Mouse (Mus musculus) heart, postnatal 4 days (tissue): ENCODE data around the gene Tmcc3. TPM values are rescaled to one million over a fixed set of nuclear protein-coding genes. Genes with fewer than 3 reads are reported as not detected.

ENCODE experiments used
- DNase-seq: peaks from one replicate; pipeline ENCODE4 v3.0.0; 2021
- total RNA-seq, 2 experiments: library from RNA; stranded (reverse); gene quantifications; 2 replicates each; pipeline ENCODE4 v1.2.3; 2021

Gene Tmcc3
- total RNA-seq, 2 experiments from 2014 or later: 23.8 to 25.0 TPM

DNA sequence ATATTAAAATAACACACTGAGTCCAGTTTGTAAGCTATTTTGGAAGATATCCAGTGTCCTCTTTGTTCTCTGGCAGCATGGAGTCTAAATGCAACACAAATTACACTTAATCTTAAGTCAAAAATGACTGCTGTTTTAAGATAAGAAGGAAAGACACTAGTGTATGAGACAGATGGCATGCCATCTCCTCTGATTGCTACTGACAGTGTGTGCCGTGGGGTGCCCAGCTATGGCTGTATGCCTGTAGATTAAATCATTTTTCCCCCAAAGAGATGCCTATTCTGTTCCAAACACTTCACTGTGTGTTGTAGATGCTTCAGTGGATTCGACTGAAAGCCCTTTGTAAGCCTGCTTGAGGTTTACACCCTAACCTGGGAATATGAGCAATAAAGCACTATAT lies 59.5 kb downstream of the Tmcc3 start:
- DNase-seq: no peak

DNA sequence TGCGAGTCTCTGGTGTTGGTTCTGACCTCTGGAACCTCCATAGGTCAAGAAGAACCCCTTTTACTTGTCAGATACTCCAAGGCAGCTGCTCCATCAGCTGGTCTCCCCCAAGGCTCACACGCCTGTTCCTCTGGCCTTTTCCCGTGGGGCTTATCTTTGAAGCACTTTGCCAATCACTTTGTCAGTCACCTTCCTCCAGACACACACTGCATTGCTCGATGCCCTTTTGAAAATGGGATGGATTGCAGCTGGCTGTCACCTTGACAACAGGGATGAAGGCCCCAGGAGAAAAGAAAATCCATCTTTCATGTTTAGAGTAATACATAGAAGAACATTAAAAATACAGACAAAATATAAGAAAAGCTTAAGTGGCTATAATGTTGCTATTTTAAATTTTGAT lies 65.2 kb downstream of the Tmcc3 start:
- no peak for DNase-seq

DNA sequence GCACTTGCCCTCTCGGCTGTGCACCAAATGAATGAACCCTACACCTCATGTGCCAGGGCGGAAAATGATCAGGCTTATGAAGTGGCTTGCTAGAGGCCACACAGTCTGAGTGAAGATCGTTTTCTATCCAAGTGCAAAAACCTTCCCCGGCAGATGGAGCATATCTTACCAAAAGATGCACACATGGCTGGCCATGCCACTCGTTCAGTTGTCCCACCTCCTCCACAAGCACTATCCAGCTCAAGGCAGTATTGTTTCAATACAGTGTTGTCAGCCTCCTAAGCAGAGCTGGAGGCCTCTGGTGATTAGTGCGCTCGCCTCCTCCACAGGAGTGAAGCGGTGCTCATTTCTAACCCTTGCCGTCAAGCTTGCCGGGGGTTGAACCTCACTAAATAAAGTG lies 66.1 kb downstream of the Tmcc3 start:
- DNase-seq: no peak

DNA sequence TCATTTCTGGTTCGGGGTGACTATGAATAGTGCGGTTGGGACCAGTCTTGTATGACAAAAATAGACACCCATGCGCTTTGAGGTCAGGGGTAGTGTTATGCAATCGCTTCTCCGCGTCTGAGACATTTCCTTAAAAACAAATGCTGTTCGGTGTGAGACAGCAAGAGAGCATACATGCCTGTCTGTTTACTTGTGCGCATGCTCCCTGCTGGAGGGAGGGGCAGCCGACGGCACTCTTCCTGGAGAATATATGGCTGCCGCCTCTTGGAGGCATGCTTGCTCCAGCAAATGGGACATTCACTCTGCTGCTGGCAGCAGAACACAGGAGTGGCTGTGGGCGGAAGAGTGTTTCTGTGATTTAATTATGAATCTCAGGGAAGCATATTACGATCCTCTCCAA lies 66.6 kb downstream of the Tmcc3 start:
- DNase-seq: peak; percentile 77

DNA sequence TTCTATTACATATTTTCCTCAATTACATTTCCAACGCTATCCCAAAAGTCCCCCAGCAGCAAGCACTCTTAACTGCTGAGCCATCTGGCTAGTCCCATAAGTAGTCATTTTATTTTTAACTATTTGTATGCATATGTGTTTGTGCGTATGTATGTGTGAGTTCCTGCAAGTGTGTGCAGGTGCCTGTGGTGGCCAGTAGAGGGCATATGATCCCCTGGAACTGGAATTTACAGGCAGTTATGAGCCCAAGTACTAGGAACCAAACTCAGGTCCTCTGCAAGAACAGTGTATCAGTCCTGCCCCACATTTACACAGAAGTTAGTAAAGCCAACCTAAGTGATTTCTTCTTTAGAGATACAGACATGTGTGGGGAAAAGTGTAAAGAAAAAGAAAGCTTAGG lies 68.3 kb downstream of the Tmcc3 start:
- no peak for DNase-seq

DNA sequence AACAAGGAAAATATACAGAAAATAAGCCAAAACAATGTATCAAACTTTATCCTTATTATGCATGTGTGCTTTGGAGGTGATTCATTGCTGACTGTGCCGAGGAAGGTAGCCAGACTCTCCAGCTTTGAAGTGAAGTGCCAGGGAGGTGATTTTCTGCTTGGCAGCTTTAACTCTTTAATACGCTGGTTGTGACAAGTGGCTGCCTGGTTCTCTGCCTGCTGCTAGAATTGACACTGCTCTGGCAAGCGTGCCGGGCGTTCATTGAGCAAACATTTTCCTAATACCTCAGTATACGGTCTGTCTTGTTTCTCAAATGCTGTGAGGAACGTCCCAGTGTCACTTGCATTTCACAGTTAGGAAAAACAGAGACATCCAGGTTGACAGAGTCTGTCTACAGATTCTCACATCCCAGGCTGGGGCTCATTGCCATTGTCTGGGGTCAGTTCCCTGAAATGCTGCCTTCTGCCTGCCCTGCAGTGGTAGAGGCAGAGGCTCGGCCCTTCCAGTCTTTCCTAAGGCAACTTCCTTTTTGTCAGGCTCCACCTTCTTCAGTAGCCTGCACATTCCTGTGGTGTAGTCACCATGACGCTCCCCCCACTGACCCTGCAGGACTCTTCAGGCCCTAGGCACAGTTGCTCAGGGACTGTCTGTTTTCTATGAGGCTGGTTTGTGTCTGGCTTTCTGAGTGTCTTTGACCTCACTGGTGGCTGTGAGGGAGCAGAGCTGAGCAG lies 69.1 kb downstream of the Tmcc3 start:
- no peak for DNase-seq

DNA sequence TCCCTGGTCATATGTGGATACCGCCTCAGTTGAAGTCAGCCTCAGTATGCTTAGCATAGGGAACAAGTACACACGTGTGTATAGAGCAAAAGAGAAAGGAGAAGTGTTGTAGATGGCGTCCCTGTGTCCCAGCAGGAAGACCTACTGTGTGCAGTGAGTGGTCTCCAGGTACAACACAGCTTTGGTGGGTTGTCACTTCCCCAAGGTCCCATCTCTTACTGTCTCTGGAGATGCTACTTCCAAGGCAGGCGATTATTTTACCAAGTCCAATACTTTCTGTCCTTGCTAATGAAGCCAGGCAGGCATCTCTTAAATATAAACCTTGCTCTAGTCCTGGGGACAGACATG lies 69.6 kb downstream of the Tmcc3 start:
- no peak for DNase-seq

DNA sequence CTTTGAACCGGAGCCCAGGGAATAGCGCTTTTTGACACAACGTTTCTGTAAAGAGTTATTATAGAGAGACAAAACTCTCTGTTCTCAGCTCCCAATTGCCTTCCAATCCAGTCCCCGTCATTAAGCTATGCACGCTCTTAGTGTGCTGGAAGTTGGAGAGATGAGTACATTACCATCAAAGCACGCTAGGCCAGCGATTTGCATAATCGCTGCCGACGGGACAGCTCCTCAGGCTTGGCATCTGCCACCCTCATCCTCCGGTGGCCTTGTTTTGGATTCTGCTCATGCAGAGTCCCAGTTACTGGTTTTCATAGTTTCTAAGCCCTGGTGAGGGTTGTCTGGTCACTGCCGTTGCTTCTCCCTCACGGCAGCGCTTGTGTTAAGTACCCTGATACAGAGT lies 70.9 kb downstream of the Tmcc3 start:
- DNase-seq: no peak

DNA sequence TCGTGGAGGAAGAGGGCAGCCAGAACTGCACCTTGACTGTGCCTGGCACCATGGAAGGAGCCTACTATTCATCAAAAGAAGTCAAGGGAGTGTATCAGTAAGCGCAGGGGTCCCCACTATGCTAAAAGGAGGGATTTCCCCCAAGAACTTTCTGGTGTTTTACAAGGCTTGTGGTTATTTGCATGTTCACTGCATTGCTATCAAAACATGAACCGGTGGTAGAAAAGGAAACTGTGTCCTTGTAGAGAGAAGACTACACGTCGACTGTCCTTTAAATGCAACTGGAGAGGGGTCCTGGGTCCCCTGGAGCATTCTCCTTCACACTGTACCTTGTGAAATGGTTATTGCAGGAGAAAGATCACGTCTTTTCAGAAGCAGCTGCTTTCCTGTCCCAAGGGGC lies 71.8 kb downstream of the Tmcc3 start:
- no peak for DNase-seq

DNA sequence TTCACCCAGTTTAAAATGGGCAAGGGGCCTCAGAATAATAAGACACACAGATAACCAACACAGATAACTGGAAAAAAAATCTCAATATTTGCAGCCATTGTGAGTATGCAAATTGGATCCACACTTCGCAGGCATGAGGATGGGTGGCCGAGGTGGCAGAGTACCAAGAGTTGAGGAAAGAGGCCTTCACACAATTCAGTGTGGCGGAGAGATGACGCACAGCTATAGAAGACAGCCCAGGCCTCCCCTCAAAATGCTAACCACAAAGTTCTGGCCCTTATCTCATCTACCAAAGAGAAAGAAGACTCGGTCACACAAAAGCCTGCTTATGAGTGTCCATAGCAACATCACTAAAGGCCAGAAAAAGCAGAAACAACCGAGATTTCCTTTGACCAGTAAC lies 77.5 kb downstream of the Tmcc3 start:
- DNase-seq: no peak

DNA sequence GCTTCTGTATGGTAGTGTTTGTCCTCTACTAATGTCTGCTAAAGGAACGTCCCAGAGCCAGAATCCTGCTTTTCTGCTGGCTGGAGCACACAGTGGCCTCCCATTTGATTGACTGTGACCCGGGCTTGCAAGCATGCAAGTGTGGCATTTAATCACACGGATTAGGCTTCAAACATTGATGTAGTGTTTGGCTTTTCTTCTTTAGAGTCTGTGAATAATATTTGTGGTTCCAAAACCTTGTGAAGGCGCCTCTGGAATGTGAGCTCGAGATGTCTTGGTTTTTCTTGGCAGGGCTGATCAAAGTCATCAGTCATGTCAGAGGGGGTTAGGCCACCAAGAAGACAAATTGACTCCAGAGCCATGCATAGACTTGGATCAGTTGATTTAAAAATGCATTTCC lies 79.3 kb downstream of the Tmcc3 start:
- no peak for DNase-seq

DNA sequence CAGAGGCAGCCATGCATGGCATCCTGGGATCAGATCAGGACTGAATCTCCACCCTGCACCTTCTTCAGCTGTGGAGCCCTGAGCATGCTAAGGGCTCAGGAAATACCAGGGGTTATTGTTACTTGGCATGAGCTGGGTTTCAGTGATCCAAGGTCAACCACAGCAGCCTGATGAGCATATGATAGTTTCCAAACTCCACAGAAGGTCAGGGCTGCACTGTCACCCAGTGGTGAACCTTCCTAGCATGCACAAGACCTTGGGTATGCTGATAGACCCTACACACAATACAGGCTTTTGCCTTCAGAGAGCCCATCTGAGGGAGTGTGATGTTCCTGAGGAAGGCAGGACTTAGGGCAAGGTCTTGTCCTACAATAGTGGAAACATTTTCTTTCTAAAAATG lies 82.5 kb downstream of the Tmcc3 start:
- no peak for DNase-seq

DNA sequence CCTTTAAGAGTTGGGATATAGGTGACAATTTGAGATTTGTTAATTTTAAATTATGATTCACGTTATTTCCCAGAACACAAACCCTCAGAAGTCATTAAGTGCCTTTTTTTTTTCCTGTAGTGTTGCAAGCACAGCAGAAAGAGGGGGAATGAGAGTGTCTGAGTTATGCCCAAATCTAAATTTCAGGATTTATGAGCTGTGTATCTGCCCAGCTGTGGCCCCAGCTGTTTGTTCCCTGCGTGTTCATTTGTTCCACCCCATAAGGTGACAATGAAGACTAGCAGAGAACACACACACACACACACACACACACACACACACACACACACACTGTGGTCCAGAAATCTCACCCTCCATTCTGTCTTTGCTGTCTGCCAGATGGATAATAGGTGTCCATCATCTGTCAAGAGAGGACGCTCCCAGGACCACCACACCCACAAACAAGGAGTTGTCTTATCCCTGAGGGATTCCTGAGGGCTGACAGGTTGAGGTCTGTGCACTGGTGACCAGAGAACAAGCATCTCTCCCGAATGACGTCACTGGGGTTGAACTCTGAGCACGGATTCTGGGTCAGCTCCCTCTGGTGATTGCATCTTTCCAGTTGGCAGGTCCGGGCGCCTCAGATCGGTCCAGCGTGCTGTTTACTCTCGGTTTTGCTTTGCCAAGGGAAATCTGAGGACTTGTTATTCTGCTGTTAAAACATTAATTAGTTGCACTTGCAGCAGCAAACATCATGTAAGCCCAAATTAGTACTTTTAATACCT lies 86.3 kb downstream of the Tmcc3 start:
- no peak for DNase-seq

DNA sequence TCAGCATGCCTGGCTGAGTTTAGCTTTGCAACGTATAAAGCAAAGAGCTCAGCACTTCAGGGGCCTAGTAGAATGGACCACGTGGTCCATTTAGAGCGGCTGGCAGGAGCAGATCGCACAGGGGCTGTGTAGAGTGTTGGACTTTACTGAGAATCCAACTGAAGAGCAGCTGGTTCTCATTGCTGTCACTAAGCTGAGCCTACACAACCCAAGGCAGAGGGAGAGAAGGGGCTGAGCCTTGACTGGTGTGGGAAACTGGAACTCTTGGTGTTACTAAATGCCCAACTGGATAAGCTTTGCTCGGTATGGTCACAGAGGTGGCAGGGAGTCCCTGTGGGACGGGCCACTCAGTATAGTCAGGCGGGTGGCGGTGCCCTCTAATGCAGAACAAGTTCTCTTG lies 89.1 kb downstream of the Tmcc3 start:
- DNase-seq: no peak

DNA sequence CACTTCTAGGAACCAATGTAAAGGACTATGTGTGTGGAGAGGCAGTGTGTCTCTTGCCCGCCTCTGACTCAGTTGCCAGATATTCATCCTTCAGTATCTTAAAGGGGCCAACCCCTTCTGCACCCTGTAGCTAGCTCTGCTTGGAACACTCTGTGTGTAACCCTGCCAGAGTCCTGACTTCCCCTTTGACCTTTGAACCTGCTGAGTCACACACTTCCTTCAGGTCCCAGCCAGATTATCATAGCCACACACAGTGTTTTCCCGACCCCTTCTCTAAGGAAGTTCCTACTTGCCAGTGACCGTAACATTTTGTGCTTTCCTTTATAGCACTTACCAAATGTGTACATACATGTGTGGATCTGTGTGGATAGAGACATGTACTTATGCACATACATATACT lies 93.7 kb downstream of the Tmcc3 start:
- DNase-seq: no peak

DNA sequence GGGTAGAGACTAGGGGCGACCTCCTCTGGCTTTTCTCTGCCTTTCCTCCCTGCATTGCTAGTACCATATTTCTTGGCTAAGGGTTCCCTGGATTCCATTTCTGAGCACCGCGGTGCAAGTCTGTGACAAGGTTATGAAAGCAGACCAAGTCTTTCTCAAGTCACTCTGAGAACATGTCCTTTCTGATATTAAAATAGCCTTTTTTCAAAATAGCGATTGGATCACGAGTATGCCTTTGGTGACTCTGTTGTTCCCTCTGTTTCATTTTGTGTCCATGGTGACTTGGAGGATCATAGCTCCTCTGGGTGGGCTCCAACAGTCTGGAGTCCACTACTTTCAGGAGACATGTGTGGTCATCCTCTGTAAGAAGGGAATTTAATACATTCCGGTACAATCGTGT lies 95.1 kb downstream of the Tmcc3 start:
- DNase-seq: no peak

DNA sequence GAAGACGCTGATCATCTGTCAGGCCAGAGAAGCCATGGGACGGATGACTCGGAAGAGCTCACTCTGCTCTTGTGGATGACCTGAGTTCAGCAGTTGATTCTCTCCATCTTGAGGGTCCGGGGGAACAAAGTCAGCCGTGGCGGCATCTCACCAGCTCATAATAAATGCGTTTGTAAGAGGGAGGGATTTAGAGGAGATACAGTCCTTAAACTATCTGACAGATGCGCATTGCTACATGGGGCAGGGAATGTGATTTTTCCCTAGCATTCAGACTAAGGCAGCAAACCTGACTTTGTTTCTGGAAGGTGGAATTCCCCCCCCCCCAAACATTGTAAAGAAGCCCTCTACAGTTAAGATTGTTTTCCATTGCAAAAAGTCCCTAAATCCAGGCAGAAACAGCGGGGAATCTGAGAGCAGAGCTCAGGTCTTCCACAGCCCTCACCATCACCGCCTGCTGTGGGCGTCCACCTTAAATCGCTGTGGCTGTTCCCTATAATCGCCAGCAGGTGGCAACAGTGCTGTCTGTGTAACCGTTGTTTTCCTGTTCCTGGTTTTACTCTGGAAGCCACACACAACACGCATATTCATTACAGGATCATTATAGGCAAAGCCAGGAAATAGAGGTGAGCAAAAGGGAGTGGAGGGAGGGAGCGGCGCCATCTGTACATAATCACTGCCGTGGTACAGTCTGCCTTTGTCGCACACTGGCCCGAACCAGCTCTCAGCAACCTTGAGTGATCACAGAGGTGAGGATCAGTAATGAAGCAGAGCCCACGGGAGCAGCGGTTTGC lies 96.8 kb downstream of the Tmcc3 start:
- peak; percentile 81 for DNase-seq

DNA sequence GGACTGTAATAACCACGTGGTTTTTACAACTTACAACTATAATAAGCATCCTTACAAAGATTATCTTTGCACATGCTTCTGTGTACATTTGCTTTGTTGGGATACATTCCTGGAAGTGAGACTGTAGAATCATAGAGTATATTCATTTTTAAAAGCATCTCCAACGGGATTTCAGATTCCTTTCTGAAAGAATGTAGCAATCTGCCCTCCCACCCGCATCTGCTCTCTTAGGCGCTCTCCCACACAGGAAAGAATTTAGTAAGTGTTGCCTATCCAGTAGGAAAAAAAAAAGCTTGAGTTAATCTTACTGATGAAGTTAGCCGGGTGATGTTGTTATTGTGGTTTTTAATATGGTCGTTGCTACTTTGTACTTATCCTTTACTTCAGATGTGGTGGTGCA lies 97.9 kb downstream of the Tmcc3 start:
- DNase-seq: no peak

DNA sequence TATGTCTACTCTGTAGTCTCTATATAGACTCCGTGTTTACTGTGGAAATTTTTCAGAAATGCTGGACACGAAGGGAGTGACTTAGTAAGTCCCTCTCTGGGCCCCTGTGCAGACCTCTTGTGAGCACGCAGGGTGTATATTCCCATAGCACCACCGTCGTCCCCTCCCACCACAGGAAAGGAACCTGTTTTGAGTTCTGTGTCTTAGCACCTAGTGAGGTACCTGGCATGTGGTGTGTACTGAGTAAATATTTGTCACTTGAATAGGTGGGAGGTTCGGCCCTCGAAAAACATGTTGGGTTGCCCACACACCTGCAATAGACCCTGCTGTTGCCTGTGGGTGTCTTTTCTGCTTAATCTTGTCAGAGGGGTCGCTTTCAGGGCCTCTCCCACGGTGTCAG lies 99.8 kb downstream of the Tmcc3 start:
- no peak for DNase-seq

DNA sequence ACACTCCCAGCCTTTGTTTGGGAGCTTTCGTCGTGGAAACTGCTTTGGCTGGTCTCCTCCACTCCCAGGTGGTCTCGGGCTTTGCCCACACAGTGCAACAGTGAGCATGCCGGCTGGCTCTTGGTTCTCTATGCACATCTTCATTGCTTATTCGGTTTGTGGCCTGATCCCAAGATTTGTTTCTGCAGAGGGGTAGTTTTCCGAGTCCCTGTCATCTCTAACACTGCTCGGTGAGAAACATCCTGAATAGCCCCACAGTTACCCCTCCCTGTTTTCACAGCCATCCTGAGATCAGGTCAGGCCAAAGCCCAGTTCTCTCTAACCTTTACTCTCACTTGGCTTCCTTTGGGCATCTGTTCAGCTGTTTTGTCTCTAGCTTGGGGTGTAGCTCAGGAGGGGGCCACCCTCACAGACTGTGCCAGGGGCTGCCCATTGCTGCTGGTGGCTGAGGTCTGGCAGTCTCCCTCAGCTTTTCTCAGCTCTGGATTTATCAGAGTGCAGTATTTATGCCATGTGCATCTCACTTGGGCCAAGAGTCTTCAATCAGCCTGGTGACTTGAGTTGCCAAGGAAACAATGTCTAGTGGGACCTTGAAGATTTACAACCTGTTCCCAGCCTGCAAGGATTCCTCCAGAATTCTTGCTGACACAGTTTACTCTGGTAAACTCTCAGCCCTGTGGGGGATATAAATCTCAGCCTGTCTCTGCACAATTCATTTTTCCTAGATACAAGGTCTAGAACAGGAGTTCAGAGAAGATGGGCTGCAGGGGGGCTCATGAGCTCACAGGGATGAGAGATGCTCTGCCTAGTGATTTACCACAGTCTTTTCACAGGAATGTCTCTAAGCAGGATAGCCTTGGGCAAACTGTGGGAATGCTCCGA lies 102.3 kb downstream of the Tmcc3 start:
- DNase-seq: no peak

DNA sequence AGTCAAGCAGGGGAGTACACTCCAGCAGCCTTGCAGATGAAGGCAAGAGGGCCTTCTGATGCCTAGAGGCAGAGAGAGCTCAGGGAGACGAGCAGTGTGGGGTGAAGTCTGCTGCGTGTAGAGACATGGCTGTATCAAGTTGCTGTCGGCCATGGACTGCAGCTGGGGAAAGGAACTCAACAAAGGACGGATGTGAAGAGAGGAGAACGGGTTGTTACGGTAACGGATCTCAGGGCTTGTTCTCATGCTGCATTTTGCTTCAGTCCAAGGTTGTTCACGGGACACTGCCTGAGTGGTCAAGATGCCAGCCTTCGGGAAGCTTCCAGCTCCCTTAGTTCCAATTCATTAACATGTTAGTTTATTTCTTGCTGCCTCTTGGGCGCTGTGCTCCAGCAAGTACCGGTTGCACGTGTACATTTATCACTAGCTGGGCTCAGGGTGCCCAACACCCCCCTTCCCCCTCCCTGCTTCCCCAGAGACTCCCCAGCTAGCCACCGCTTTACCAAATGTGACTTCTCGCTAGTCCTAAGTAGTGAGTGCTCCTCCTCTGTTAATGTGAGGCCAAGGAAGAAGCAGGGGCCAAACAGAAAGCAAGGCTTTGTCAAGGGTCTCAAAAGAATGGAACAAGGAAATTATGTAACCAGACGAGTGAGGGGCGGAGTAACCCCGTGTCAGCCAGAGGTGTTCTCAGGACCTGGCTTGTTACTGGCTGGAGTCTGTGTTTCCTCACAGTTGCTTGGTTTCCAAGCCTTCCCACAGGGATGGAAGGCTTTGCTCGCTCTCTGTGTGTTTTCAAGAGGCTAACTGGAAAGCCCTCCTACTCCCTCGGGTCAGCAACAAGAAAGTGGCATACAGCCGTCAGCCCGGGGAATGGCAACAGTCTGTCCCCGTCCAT lies 104.4 kb downstream of the Tmcc3 start:
- DNase-seq: no peak

DNA sequence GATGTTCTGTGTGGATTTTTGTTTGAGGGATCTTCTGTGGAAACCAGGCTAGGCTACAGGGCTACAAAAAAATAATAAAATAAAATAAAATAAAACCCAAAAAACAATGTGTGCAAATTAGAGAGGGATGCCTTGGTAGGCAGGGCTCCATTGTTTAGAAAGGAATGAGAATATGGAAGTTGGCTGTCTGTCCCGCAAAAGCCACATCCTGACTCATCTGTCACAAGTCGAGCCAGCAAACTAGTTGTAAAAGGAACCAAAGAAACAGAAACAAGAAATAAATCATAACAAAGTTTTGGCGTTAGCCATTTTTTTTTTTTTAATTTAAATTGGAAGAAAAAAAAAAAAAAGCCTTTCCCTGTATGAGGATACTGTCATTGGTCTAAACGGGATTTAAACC lies 105.9 kb downstream of the Tmcc3 start:
- no peak for DNase-seq
